Mouse (Mus musculus): Measurements from ENCODE around the gene Eral1.
"Not testable (repeated sequence)": the region's sequence is repeated elsewhere in the genome, so short reads cannot be mapped to it uniquely, and the experiment has no call there.

The Eral1 gene

DNA sequence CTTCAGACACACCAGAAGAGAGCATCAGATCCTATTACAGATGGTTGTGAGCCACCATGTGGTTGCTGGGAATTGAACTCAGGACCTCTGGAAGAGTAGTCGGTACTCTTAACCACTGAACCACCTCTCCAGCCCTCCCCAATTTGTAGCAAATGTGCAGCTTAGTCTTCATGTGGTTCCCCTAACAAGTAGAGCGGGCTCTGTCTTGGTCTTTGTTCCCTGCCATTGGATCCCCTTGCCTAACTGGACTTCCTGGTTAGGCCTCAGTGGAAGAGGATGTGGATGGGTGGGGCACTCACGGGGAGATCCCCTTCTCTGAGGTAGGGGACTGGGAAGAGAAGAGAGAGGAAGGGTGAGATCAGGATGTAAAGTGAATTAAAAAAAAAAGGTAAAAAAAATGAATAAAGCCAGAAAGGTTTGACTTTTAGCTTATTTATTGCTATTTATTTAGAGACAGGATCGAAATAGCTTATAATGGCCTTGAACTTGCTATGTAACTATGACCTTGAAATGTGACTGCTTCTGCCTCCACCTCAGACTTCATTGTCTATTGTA is 6.8 kb upstream of the Eral1 start:
- DNase-seq = no peak

DNA sequence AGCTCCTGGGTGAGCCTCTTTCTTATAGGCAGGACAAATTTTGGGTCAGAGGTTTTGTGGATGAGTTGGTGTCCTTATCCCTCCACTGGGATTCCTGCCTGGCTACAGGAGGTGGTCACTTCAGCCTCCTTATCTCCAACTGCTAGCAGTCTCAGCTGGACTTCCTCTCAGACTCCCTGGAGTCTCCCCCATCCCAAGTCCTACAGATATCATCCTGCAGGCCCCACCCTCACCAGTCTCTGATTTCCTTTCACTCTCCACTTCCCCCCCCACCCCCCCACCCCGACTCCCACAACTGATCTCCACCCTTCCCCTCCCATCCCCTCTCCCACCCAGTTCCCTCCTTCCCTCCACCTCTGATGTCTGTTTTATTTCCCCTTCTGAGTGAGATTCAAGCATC is 3.4 kb upstream of the Eral1 start:
- DNase-seq = no peak

DNA sequence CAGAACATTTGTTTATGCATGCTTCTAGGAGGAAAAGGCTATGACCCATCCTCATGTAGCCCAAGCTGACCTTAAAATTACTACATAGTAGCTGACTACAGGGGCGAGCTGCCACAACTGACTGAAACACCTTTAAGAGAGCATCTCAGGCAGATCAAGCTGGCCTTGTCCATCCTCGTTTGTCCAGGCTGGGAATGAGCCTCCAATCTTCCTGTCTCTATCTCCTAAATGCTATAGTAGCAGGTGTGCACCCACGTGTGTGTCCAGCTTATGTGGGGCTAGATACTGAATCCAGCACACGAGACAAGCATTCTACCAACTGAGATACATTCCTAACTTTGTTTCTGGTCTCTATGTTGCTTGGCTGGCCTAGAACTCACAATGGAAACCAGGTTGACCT is 5.5 kb downstream of the Eral1 start:
- DNase-seq = no peak

DNA sequence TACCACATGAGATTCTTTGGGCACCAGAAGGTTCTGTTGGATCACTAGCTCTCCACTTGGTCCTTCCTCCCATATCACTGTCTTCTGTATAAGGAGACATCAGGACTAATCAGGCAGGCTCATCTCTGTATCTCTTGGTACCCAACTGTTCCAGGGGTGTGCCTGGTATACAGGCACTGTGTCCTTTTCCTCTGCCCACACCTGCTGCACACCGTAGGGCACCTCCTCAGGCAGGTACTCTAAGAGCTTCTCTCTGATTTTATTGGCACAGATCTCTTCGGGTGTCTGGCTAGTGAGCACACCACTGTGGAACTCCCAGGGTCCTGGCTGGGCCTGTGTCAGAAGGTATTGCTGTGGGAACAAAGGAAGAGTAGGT is 5.9 kb downstream of the Eral1 start:
- DNase-seq = no peak

DNA sequence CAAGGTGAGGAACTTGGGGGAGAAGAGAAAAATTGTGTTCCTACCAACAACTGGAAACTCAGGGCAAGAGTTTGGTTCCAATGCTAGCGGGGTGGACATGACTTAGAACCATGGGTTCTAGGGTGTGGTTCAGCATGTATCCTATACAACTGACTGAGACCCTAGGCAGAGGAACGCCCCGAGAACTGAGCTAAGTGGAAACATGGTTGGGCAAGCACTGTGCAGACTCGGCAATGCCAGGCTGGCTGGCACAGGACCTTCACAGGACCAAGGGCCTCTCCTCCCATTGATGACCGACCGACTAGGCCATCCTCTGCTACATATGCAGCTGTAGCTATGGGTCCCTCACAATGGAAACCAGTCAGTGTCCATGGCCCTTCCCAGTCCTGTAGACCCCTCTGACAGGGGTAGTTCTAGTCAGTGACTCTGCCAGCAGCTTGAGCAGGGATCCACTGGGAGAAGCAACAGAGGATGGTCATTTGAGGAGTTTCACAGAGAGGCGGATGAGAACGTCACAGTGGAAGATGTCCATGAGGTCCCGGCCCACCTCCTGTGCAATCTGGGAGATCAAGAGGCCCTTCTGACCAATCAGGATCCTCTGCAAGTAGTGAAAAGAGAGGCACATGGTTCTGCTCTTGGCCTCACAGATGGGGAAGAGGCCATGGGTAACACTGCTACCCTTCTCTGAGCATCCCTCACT is 6.5 kb downstream of the Eral1 start:
- DNase-seq = no peak

DNA sequence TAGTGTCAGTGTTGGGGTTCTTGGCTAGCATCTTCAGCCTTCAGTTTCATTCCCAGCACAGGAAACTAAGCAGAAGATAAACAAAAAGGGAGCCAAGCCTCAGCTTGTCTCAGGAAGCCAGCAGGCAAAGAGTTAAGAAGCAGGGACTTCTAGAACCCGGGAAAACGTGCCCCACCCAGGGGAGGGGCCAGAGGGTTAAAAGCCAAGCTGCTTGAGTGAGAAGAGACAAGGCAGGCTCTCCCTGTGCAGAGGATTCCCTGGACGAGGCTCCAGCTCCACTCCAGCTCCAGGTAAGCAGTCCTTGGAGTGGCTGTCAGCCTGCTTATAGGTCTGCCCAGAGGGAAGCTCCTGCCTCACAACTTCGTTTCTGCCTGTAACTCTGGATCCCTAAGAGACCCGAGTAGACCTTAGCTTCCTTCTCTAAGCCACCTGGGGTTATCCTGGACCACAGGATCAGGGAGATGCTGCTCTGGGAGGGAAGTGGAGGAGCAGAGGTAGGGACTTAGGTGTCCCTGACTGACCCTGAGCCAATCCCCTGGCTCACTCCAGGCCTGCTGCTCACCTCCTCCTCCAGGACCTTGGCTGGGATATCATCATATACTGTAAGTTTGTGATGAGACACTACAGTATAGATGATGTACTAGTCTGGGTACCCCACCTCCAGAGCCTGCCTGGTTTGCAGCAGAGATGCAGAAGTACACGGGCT is 7.6 kb downstream of the Eral1 start:
- DNase-seq = no peak

DNA sequence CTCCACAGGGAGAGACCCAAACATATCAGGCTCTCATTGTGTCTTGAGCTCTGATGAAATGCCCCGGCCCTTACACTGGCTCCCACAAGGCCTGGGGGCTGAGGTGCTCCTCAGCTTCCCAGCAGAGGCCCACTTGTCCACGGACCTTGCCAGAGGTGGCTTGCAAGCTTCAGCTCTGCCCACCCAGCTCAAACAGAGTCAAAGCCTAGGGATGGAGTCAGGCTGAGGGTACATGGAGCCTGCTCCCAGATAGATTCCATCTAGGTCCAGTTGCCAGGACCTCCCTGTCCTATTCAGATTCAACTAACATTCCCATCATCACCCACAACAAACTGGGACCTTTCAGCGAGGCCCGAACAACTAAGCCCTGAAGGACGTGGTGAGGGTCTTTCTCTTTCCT is 8.2 kb downstream of the Eral1 start:
- DNase-seq = no peak

DNA sequence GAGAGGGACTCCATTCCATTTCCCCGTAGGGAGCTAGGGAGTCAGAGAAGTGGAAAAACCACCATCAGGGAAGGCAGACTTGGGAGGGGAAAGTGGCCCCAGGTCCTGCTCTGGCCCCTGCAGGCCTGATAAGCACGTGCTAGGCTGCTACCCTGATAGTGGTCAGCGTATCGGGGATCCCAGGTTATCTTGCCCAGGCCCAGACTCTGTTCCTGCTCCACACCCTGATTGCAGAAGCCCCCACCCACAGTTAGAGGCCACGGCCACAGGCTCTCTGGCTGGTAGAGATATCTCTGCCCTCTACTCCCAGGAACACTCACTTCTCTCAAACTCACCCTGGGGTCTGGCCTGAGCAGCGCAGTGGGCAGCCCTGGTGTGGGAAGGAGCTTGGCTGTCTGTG is 10.5 kb downstream of the Eral1 start:
- DNase-seq = no peak

DNA sequence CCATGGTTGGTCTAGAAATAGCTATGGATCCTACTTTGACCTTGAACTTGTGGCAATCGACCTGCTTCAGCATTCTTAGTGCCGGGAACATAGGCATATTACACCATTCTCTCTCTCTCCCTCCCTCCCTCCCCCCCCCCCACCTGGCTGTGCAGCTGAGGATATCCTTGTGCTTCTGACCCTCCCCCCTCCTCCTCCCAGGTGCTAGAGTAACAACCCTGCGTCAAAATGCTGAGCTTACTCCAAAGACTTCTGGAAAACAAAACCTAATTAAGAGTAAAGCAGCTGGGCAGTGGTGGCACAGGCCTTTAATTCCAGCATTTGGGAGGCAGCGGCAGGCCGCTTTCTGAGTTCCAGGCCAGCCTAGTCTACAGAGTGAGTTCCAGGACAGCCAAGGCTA is 11.1 kb downstream of the Eral1 start:
- DNase-seq = no peak

DNA sequence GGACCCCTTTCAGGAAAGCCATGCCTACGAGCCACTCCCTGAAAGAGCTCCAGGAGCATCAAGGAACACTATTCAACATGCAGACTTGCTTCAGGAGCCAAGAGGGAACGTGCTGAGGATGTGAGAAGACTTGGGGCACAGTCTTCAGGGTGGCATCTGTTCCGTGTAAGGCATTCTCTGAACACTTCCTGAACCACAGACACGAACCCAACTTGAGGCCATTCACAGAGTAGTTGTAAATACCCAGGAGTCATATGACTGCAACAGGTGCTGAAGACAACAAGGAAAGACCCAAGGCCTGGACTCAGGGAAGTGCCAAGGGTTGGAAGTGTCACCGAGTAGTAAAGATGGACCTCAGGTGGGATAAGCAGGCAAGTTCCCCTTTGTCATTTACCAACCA is 12.6 kb downstream of the Eral1 start:
- no peak for DNase-seq

DNA sequence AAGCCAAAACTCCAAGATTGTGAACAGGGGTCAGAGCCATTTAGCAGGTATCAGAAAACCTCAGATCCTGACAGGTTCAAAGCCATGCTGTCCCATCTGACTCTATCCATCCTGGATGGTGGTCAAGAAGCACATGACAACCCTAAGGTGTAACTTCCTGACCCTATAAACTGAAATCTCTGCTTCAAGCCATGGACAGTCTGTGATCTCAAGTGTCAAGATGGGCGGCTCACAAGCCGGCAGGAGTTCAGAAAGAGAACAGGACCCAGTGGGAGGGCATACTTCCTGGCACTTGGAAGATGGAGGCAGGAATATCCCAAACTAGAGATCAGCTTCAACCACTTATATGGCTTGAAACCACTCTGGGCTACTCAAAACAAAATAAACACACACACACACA is 13.5 kb downstream of the Eral1 start:
- DNase-seq = no peak

DNA sequence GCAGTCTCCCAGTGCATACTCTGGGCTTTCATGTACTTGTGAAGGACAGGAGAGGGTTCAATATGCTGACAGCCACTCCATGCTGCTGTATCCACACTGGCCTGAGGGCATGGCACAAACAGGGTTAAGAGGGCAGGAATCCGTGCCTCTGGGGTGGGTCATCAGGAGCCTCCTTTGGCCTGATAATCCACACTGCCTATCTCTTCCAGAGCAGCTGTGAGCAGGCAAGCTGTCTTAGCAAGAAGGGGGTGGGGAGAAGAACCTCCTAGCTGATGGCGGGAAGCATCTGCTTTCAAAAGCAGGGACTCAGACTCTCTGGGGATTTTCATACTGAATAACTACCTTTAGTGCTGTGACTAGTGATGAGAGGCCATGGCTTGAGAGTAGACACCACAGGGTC is 14.3 kb downstream of the Eral1 start:
- DNase-seq = no peak

DNA sequence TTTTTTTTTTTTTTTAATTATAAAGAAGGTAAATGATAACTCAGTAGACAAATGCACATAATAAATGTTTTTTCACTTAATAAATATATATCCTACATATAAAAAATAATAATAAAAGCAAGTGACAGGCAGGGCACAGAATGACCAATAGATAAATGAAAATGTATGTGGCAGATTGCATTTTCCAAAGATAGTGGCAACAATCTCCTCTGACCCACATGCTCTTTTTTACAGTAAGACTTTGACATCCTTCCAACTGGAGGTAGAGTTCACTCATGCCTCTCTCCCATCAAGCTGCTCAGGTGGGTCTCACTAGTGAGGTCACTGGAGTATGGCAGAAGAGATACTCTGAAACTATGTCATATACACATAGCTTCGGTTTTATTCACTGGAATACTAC is 17.6 kb downstream of the Eral1 start:
- DNase-seq = no peak

DNA sequence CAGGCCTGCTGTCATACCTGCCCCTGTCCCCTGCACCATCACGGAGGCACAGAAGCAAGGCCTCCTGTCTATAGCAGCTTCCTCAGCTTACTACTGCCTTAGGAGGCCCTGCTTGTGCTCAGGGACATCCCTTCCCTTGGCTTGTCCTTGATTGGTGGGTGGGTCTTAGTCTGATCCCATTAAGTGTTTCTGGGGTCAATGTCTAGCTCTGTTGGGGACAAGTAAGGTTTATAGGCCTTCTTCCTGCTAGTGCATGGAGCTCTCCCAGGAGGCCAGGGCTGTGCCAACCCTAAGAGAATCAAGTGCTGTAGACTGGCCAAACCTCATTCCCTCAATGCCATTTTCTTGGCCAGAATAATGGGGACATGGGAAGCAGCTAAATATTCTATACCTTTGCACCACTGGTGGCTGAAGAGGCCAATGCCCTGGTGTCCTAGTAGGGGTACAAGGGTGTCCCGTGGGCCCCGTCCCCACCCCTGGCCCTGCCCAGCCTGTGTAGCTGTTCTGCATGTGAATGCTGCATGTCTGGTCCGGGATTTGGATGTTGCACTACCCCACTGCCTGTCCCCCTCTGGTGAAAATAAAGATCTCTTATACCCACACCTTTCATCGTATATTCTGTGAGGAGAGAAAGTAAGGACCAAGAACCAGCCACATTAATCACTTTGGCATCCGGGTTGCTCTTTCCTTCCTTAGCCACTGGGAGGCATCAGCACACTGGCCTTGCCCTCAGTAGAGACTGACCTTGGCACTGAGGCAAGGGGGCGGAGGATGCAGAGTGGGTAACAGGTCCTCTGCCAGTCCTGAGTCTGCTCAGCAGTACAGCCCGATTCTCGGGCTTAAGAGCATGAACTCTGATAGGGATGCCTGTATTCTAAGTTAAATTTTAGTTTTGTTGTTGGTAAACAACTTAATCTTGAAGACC is 20.1 kb downstream of the Eral1 start:
- peak; percentile 93 to 95 for DNase-seq

DNA sequence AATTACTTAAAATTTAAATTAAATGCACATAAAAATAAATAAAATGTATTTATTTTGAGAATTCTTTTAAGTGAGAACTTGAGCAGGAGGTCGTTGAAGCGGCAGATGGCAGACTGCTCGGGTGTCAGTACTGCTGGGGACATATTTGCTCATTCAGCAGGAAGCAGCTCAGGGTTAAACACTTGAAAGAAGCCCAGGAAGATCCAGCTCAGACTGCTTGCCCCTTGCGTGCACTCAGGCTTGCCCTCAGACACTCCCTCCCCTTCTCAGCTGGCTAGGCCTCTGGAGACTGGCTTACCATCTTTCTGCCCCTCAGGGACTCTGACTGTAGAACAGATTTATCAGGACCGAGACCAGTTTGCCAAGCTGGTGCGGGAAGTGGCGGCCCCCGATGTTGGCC is 23.2 kb downstream of the Eral1 start:
- no peak for DNase-seq

DNA sequence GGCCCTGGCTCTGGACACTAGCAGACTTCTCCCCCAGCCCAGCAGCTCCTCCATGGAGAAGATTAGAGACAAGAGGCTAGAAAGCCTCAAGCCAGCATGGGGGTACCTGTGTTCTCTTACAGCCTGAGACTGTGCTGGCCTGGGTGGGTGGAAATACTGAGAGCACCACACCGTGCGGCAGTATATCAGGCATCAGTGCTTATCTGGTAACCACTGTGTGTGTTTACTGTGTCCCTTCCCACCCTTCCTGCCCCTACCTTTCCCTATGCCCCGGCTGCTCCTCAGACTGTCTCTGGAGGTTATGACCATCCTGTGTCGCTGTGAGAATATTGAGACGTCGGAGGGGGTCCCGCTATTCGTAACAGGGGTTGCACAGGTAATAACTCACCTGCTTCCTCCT is 27.1 kb downstream of the Eral1 start:
- no peak for DNase-seq

DNA sequence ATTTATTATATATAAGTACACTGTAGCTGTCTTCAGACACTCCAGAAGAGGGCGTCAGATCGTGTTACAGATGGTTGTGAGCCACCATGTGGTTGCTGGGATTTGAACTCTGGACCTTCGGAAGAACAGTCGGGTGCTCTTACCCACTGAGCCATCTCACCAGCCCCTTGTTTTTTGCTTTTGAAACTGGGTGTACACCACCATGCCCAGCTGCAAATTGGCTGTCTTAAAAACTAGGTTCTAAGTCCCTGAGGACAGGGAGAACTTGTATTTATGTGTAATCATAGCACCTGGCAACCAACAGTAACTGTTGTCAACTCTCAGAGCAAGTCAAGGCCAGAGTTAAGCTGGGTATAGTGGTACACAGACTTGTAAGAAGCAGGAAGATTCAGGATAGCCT is 31.5 kb downstream of the Eral1 start:
- DNase-seq = not testable (repeated sequence)

DNA sequence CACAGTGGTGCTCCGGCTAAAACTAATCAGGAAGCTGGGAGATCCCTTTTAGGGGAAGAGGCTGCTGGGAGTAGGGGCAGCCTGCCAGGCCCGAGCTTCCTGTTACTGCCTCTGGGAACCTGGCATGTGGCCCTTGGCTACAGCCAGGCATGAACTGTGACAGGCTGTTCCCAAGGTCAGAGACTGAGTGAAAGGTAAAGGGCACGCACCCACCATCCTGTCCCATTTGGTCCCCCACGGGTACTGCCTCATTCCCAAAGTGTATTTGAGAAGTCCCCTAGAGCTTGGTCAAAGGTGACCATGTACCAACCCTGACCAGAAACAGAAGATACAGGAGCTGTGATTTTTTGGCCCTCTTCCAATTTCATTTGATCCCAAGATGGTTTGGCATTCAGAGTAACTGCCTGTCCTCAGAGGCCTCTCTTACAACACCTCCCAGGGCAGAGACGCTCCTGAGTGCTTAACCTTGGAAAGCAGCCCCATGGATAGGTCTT is 35.4 kb downstream of the Eral1 start:
- DNase-seq = peak; percentile 95

DNA sequence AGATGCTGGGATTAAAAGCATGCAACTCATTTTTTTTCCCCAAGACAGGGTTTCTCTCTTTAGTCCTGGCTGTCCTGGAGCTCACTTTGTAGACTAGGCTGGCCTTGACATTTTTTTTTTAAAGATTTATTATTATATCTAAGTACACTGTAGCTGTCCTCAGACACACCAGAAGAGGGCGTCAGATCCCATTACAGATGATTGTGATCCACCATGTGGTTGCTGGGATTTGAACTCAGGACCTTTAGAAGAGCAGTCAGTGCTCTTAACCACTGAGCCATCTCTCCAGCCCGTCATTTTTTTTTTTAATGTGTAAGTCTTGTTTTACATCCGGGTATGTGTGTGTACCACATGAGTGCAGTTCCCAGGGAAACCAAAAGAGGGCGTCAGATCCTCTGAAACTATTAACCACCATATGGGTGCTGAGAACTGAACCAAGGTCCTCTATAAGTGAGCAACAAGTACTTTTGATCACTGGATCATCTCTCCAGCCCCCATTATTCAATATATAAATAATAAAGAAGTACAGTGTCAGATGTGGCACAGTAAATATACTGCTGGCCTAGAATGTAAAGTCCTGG is 37.8 kb downstream of the Eral1 start:
- not testable (repeated sequence) for DNase-seq

DNA sequence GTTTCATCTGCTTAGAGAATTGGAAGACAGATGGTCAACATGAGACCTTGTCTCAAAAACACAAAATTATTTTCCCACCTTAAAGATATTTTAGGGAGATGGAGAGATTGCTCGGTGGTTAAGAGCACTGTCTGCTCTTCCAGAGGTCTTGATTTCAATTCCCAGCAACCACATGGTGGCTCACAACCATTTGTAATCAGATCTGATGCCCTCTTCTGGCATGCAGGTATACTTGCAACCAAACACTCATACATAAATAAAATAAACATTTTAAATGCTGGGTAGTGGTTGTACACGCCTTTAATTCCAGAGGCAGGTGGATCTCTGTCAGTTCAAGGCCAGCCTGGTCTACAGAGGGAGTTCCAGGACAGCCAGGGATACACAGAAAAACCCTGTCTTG is 39.3 kb downstream of the Eral1 start:
- no peak for DNase-seq

DNA sequence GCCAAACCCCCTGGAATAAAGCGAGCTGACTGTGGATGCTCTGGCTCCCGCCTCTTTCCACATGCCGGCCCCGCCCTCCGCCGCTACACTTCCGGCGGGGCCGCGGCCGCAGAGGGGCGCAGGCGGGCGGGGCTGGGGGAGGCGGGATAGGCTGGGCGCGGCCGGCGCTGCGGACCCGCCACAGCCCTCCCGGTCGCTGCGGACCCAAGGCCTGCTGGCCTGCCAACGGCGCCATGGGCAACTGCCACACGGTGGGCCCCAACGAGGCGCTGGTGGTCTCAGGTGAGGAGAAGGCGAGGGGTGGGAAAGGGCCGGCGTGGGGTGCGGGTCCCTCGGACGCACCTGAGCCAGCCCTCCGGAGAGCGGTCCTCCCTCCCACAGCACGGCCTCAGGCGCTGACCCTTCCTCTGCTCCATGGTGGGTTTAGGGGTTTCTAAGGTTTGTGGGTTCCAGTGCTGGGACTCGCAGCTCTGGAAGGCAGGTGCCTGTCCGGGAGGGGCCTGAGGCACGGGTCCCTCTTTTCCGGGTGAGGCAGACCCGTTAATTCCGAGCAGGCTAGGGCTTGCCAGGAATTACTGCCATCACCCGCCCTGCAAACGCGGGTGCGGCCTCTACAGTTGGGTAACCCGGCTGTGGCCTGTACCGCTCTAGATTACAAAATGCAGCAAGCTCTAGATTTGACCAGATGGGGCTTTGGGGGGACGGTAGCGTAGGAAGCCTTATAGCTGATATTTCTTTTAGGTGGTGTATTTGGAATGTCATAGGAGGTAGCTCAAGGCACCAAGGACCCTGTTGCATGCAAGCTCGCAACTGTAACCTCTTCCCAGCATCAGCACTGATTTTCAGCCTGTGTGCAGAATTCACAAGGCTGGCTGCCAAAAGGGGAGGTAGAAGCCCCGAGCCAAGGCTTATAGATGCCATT is 42.1 kb downstream of the Eral1 start, which contains the start of gene Flot2:
Gene Flot2 (plus strand): TSS at position 101 of the 922 bp plus-strand sequence.
- DNase-seq = peak; percentile 83 to 88

DNA sequence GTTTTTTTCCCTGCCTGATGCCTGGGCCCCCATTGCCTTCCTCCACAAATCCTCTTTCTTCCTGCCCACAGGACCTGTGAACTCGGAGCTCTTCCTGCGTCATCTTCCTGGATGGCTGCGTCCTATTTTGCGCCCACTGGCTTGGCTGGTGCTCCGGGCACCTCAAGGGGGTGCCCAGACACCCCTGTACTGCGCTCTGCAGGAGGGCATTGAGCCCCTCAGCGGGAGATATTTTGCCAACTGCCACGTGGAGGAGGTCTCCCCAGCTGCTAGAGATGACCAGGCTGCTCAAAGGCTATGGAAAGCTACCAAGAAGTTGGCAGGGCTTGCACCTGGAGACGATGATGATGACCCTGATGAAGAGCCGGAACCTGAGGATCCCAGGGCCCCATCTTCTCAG is 43.4 kb downstream of the Eral1 start:
- no peak for DNase-seq
